Mouse (Mus musculus) stomach, embryonic 14.5 days (tissue): Measurements from ENCODE around the gene Fancf. TPM values are rescaled to one million over a fixed set of nuclear protein-coding genes. Genes with fewer than 3 reads are reported as not detected.
A peak's percentile ranks its signal among the peaks of the same experiment; 100 is the strongest.

Experiments used
- ATAC-seq: fragments of 200-750 bp; cut with Nextera tagmentation; 2 replicates; pipeline ENCODE4 v1.8.0; 2017; ENCODE audit warnings: low read depth, moderate TSS enrichment; ENCODE audit not compliant: insufficient number of reproducible peaks, insufficient read depth, low FRiP score
- H3K27ac ChIP-seq: fragments of 300-500 bp; sonication (generic); 2 replicates; pipeline ENCODE4 v1.5.1; 2014; ENCODE audit warnings: mild to moderate bottlenecking, low read length, moderate library complexity, mixed read lengths
- H3K27me3 ChIP-seq: fragments of 300-500 bp; sonication (generic); 2 replicates; pipeline ENCODE4 v1.6.1; 2014; ENCODE audit warnings: low read length, control low read depth, mixed read lengths; ENCODE audit not compliant: control insufficient read depth, insufficient read depth
- H3K36me3 ChIP-seq: fragments of 300-500 bp; sonication (generic); 2 replicates; pipeline ENCODE4 v1.6.1; 2014; ENCODE audit warnings: mild to moderate bottlenecking, control low read depth, low read length, moderate library complexity, mixed read lengths; ENCODE audit not compliant: control insufficient read depth, insufficient read depth
- H3K4me1 ChIP-seq: fragments of 300-500 bp; sonication (generic); 2 replicates; pipeline ENCODE4 v1.6.1; 2014; ENCODE audit warnings: low read length, control low read depth, mixed read lengths; ENCODE audit not compliant: control insufficient read depth, insufficient read depth
- H3K4me2 ChIP-seq: fragments of 300-500 bp; sonication (generic); replicated peaks from 2 replicates; pipeline ENCODE4 v1.6.1; 2014; ENCODE audit warnings: low read depth, low read length, control low read depth
- H3K4me3 ChIP-seq: fragments of 300-500 bp; sonication (generic); 2 replicates; pipeline ENCODE4 v1.5.1; 2014; ENCODE audit warnings: low read depth, low read length, control low read depth
- H3K9ac ChIP-seq: fragments of 300-500 bp; sonication (generic); replicated peaks from 2 replicates; pipeline ENCODE4 v1.6.1; 2014; ENCODE audit warnings: low read depth, mild to moderate bottlenecking, control low read depth, low read length, moderate library complexity, mixed read lengths
- H3K9me3 ChIP-seq: fragments of 300-500 bp; sonication (generic); 2 replicates; pipeline ENCODE4 v1.6.1; 2016; ENCODE audit warnings: low read depth, low read length, control low read depth; ENCODE audit not compliant: control insufficient read depth
- WGBS: fragments of 180-500 bp; shearing (Covaris S2); extraction: QIAGEN DNeasy Blood & Tissue Kit; methylation state at CpG from one replicate; pipeline ENCODE4 v1.1.7; 2014; 5-methylcytosine and 5-hydroxymethylcytosine counted together
- polyA plus RNA-seq: library from polyadenylated mRNA; unstranded; fragments of >200 nt; fragmentation: Nextera tagmentation; extraction: Ambion mirVana; gene quantifications from 2 replicates; pipeline ENCODE4 v1.2.1, GENCODE M21; 2014

The Fancf gene
- 5.1 and 7.0 TPM in 2 replicates for polyA plus RNA-seq

DNA sequence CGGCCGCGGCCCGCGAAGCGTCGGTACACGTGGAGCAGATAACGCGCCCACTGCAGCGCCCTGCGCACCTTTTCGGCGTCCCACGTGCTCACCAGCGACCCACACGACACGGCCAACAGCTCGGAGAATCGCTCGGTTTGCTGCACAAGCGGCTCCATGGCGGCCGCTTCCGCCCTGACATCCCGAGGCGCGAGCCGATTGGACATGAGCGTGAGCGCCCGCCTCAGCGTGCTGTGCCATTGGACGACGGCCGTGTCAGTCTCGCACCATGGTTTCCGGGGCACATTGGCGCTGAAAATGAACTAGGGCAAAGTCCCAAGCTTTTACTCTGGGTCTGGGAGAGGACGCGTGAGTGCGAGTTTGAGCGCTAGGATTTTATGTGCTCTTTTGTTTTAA, at the start of gene Fancf:
Fancf (minus strand) TSS at position 171 of the 396 bp plus-strand sequence.
- Histone ChIP-seq H3K4me3 (peak within 1 kb of the TSS; percentile 62), H3K9ac (peak within 1 kb of the TSS; percentile 79), H3K27me3 (no peaks in the 10 kb centered on the region), H3K27ac (peak within 1 kb of the TSS; percentile 96), H3K4me2 (peak within 1 kb of the TSS; percentile 72), H3K9me3 (no peaks in the 10 kb centered on the region), H3K36me3 (no peaks in the 10 kb centered on the region), H3K4me1 (peaks cover 8% of the 10 kb centered on the region)
- ATAC-seq = peak; percentile 99
- WGBS = under 1% methylated on average over 31 of the region's 43 CpGs

DNA sequence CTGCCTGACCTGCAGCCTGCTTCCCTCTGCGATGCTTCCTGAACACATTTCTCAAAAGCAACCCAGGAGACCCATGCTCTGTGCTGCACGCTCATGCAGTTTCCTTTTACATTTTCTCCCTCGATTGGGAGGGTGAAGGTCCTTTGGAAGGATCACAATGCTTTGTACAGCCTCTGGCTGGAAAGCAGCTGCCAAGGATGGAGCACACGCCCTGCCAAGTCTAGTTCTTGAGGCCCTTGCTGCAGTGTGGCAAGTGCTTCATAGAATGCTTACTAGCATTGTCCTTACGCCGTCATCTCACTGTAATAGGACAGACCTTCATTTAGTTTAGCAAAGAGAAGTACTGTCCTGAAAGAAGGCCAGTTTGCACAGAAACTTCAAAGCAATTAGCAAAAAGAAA, 37.0 kb upstream of the Fancf start:
- Histone ChIP-seq H3K9ac (no peak overlapping the region), H3K4me1 (no peaks in the 10 kb centered on the region), H3K36me3 (no peaks in the 10 kb centered on the region), H3K4me3 (no peak overlapping the region), H3K9me3 (no peaks in the 10 kb centered on the region), H3K27me3 (no peaks in the 10 kb centered on the region), H3K27ac (no peak overlapping the region), H3K4me2 (no peak overlapping the region)
- WGBS = 76% methylated on average over 6 of the region's 6 CpGs
- no peak for ATAC-seq

DNA sequence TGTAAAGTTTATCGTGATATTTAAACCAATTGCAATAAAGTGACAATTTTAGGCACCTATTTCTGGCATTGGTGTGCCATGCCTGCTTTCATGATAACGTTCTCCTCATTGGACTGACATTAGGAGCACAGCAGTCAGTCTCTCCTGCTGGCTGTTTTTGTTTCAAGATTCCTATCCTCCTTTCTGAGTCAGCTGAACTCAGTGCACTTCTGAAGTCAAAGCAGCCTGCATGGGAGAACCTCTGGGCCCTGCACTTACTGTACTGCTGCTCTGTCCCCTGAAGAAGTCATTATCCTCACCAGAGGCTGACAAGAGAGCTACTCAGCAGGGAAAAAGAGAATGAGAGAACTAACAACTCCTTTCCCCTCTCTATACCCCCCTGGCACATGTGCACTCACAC, 32.9 kb upstream of the Fancf start:
- no peak for ATAC-seq
- H3K27me3 ChIP-seq = no peaks in the 10 kb centered on the region
- WGBS = 71% methylated on average over 2 of the region's 2 CpGs
- H3K36me3 ChIP-seq = no peaks in the 10 kb centered on the region
- H3K9ac ChIP-seq = no peak overlapping the region
- no peak overlapping the region for H3K27ac ChIP-seq
- H3K4me2 ChIP-seq = no peak overlapping the region
- H3K4me3 ChIP-seq = no peak overlapping the region
- H3K9me3 ChIP-seq = no peaks in the 10 kb centered on the region
- no peaks in the 10 kb centered on the region for H3K4me1 ChIP-seq

DNA sequence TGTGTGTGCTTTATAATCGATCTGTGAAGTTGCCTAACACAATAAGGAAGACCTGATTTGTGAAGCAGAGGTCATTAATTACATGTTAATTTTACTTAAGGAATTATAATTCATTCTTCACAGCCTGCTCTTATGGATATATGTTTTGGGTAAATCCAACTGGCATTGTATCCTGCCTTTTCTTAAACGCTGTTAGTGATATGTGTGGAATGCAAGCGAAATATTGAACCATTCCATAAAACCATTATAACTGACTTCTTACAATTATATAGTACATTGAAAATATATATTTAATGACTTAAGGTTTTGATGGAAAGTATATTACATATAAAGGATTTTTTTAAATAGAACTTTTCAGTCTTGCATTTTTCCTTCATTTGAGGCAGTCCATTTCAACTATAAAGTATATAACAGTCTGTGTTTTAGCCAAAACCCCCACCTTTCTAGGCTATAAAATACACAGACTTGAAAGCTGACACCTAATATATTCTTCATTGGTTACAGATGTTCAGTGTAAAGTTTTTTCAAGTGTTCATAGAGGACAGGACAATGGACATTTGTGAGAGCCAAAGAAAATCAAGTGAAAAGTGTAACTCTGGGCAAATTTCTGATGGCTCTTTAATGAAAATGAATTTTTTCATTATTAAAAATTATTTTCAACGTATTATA, 32.2 kb upstream of the Fancf start:
- no peak for ATAC-seq
- H3K27ac ChIP-seq = no peak overlapping the region
- H3K9ac ChIP-seq = no peak overlapping the region
- no peaks in the 10 kb centered on the region for H3K9me3 ChIP-seq
- no peaks in the 10 kb centered on the region for H3K27me3 ChIP-seq
- no peaks in the 10 kb centered on the region for H3K4me1 ChIP-seq
- H3K4me3 ChIP-seq = no peak overlapping the region
- no peak overlapping the region for H3K4me2 ChIP-seq
- H3K36me3 ChIP-seq = no peaks in the 10 kb centered on the region
- WGBS = 76% methylated on average over 4 of the region's 4 CpGs

DNA sequence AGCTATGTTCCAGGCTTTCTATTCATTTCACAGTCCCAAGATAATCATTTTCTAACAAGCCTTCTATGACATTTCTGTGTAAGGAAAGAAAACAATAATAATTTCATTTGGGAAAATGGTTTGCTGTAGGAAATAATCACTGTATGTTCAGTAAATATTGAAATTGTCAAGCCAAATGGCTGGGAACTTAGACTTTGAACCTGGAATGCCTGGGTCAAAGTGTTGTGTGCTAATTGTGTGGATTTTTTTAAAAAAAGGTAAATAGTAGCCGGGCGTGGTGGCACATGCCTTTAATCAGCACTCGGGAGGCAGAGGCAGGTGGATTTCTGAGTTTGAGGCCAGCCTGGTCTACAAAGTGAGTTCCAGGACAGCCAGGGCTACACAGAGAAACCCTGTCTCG, 30.9 kb upstream of the Fancf start:
- no peak overlapping the region for H3K4me2 ChIP-seq
- H3K4me1 ChIP-seq = no peaks in the 10 kb centered on the region
- no peaks in the 10 kb centered on the region for H3K9me3 ChIP-seq
- no peak for ATAC-seq
- H3K27ac ChIP-seq = no peak overlapping the region
- H3K27me3 ChIP-seq = no peaks in the 10 kb centered on the region
- H3K36me3 ChIP-seq = no peaks in the 10 kb centered on the region
- H3K4me3 ChIP-seq = no peak overlapping the region
- whole genome bisulfite sequencing = 77% methylated on average over 4 of the region's 4 CpGs
- no peak overlapping the region for H3K9ac ChIP-seq

DNA sequence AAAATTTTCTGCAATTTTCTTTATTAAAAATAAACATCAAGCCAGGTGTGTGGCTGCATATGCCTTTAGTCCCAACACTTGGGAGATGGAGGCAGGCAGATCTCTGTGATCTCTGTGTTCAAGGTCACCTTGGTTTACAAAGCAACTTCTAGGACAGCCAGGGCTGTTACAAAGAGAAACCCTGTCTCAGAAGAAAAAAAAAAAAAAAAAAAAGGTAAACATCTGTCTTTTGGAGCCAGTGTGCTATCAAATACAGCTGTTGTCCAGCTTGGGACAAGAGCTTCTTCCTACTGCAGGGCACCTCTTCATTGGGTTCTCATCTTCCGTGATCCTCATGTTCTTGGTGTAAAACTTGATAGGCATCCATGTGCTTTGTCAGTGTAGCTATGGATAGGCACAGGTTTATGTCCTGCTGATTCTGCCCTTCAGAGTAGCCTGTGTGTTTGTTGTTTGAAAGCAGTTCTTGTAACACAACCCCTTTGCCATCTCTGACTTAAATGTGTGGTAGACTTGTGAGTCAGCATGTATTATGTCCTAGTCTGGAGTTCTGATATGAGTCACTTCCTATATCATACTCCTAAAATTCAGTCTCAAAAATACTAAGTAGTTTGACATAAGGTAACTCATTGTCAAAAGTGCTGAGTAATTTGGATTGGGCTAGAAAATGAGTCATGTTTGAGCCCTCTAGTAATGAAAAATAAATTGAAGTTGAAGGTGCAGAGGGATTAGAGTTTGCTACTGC, 30.3 kb upstream of the Fancf start:
- H3K9ac ChIP-seq = no peak overlapping the region
- no peak overlapping the region for H3K27ac ChIP-seq
- H3K36me3 ChIP-seq = no peaks in the 10 kb centered on the region
- H3K9me3 ChIP-seq = no peaks in the 10 kb centered on the region
- no peaks in the 10 kb centered on the region for H3K4me1 ChIP-seq
- H3K4me3 ChIP-seq = no peak overlapping the region
- ATAC-seq = no peak
- no peak overlapping the region for H3K4me2 ChIP-seq
- H3K27me3 ChIP-seq = no peaks in the 10 kb centered on the region
- WGBS = 93% methylated on average over 1 of the region's 1 CpGs

DNA sequence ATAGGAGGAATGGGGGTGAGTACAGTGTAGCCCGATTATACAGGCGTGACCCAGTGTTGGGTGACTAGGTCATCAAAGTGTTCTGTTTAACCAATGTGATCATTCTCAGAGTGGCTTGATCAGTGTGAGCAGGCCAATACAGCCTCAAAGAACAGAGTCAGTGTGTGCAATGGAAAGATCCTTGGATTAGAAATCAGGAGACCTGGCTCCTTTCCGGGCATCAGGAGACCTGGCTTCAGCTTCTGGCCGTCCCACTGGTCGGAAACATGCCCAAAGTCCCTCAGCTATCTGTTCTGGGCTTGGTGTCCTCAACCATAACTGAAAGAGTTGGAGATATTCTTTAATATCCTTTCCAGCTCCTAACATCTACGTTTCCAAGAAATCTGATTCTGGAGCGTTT, 27.5 kb upstream of the Fancf start:
- no peak overlapping the region for H3K4me3 ChIP-seq
- no peaks in the 10 kb centered on the region for H3K4me1 ChIP-seq
- H3K27ac ChIP-seq = no peak overlapping the region
- H3K4me2 ChIP-seq = no peak overlapping the region
- no peaks in the 10 kb centered on the region for H3K9me3 ChIP-seq
- no peak for ATAC-seq
- 86% methylated on average over 7 of the region's 7 CpGs for WGBS
- H3K27me3 ChIP-seq = no peaks in the 10 kb centered on the region
- no peaks in the 10 kb centered on the region for H3K36me3 ChIP-seq
- no peak overlapping the region for H3K9ac ChIP-seq

DNA sequence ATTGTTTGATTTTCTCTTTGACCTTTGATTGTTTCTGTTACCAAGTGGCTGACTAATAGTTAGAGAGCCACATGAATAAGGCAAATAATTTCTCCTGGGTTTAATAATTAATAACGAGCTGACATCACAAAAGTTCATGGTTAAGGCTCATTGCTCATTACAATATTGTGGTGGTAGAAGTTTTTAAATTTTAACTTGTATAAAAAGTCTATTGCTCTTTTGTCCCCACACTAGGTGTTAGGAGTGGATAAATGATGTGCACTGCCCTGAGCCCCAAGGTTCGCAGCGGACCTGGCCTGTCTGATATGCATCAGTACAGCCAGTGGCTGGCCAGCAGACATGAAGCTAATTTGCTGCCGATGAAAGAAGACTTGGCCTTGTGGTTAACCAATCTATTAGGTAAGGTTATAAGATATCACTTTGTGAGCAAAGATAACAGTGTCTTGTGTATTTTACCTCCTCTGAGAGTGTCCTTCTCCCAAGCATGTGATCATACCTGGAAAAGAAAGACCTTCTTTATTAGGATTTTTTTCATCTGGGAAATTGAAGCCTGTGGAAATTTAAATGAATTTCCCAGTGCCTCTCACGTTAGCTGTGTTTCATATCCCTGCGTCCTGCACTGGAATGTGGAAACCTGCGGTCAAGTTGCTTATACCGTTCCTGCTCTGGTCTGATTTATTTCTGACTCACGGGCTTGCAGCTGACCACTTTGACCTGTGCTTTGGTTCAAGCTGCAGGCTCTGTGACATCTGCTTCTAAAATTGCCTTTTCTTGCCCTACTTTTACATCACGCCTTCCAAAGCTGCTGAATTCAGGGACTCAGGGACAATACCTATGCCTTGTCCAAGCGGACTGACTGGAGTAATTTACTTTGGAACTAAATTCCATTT, 25.9 kb upstream of the Fancf start:
- no peaks in the 10 kb centered on the region for H3K36me3 ChIP-seq
- no peak; the same call in 1 of the 2 replicates for ATAC-seq
- H3K4me3 ChIP-seq = no peak overlapping the region
- 66% methylated on average over 11 of the region's 11 CpGs for WGBS
- no peaks in the 10 kb centered on the region for H3K9me3 ChIP-seq
- no peak overlapping the region for H3K9ac ChIP-seq
- H3K4me1 ChIP-seq = no peaks in the 10 kb centered on the region
- H3K27ac ChIP-seq = no peak overlapping the region
- no peaks in the 10 kb centered on the region for H3K27me3 ChIP-seq
- H3K4me2 ChIP-seq = no peak overlapping the region
